Mouse (Mus musculus): ENCODE results near the gene Sema4d.

GRCm38 (mm10) chr13:51821988-51822387, 28.4 kb upstream of the Sema4d start:
- TF ChIP-seq HCFC1 (IDR thresholded peaks at IDR 0.05; ENCODE audit: borderline replicate concordance, insufficient read depth, low read length) (no peak), CHD2 (IDR thresholded peaks at IDR 0.05; ENCODE audit: low read depth, low read length) (no peak)
